In genomic region chr7:24852557-24853232, GRCm38 (mm10) we compare ENCODE assay signal across 11 mouse cellular contexts. TPM values are rescaled to one million over a fixed set of nuclear protein-coding genes. Genes with fewer than 3 reads are reported as not detected.
A peak's percentile ranks its signal among the peaks of the same experiment; 100 is the strongest.
DNase-seq lines count a peak whose midpoint lies in the region; ATAC-seq and TF ChIP-seq lines count a peak whose summit lies in the region.
"Had no signal": no experiment of that assay in that cellular context is flagged by ENCODE, and none has a peak within 500 bp of the region (broad histone marks: within the 10 kb centered on the region; RNA-seq: fewer than 3 reads in every experiment).

No protein-coding gene starts in this region.

- H3K36me3 ChIP-seq in heart, embryonic 10.5 days, result no peaks in the 10 kb centered on the region
- H3K36me3 ChIP-seq in liver, embryonic 14.5 days (replicated peaks; ENCODE audit: control insufficient read depth, insufficient read depth, low read depth), result no peaks in the 10 kb centered on the region

- peak overlapping the region; percentile 15; the same call in 1 of the 2 replicates for H3K4me3 ChIP-seq in heart, embryonic 10.5 days
- no peak overlapping the region for H3K4me3 ChIP-seq in bone marrow, adult 2 months (replicated peaks; ENCODE audit: control insufficient read depth, low read depth, low read length)
- peak overlapping the region; percentile 53 to 57 for H3K4me3 ChIP-seq in liver, embryonic 14.5 days (ENCODE audit: insufficient read depth in 1 of 2, low read depth in 2 of 2, low read length in 2 of 2)

- H3K4me1 ChIP-seq in heart, embryonic 10.5 days, result peaks cover 23% of the 10 kb centered on the region
- H3K4me1 ChIP-seq in bone marrow, adult 2 months (ENCODE audit: control insufficient read depth, insufficient read depth, low read length), result peaks cover 4% of the 10 kb centered on the region
- H3K4me1 ChIP-seq in liver, embryonic 14.5 days (replicated peaks; ENCODE audit: control insufficient read depth in 2 of 2, insufficient read depth in 2 of 2, low read length in 1 of 2), result peaks cover 39 to 49% of the 10 kb centered on the region in 2 experiments

- no peak for TF ChIP-seq CTCF in bone marrow, adult 2 months (IDR thresholded peaks at IDR 0.05; ENCODE audit: control insufficient read depth, insufficient read depth, low read length)
- TF ChIP-seq CTCF in liver, embryonic 14.5 days (IDR thresholded peaks at IDR 0.05; ENCODE audit: low read depth), result no peak

- TF ChIP-seq POLR2A in bone marrow, adult 2 months (IDR thresholded peaks at IDR 0.05; ENCODE audit: borderline replicate concordance, control insufficient read depth, low read depth, low read length), result no peak

- H3K27me3 ChIP-seq in heart, embryonic 10.5 days (ENCODE audit: insufficient read depth, poor library complexity, severe bottlenecking), result no peaks in the 10 kb centered on the region
- H3K27me3 ChIP-seq in liver, embryonic 14.5 days (ENCODE audit: control insufficient read depth, insufficient read depth, low read length), result no peaks in the 10 kb centered on the region

- ATAC-seq in liver, embryonic 14.5 days (ENCODE audit: insufficient read depth), result peak; percentile 93

- peak; percentile 87 for TF ChIP-seq EP300 in liver, embryonic 14.5 days (IDR thresholded peaks at IDR 0.05; ENCODE audit: low read depth)

- no peaks in the 10 kb centered on the region for H3K9me3 ChIP-seq in heart, embryonic 10.5 days
- no peaks in the 10 kb centered on the region for H3K9me3 ChIP-seq in liver, embryonic 14.5 days (ENCODE audit: control insufficient read depth, low read length)

- intact Hi-C loops in heart, postnatal 14 days (cut with DNase I), result no loop called here

- peak overlapping the region; percentile 49 for H3K9ac ChIP-seq in liver, embryonic 14.5 days (replicated peaks)

- H3K27ac ChIP-seq in heart, embryonic 10.5 days, result peak overlapping the region; percentile 81; the same call in 1 of the 2 replicates
- H3K27ac ChIP-seq in bone marrow, adult 2 months (ENCODE audit: control insufficient read depth, insufficient read depth, low read depth, low read length, poor library complexity), result peak overlapping the region; percentile 40
- H3K27ac ChIP-seq in liver, embryonic 14.5 days, result peak overlapping the region; percentile 95

- WGBS in heart, embryonic 10.5 days, result 65% methylated on average over 8 of the region's 8 CpGs
- WGBS in bone marrow, adult 2 months, result 38% methylated on average over 8 of the region's 8 CpGs
- WGBS in liver, embryonic 14.5 days (ENCODE audit: insufficient replicate concordance), result 34% methylated on average over 8 of the region's 8 CpGs

- DNase-seq in heart, embryonic 10.5 days (ENCODE audit: low spot score), result peak; percentile 93
- no peak for DNase-seq in heart, postnatal 14 days
- DNase-seq in 3T3-L1 (ENCODE audit: low read depth, low spot score), result peak; percentile 51
- DNase-seq in liver, embryonic 14.5 days (ENCODE audit: low read depth in 3 of 3, low spot score in 3 of 3), result peak; percentile 91 to 93 (median 92)
- no peak for DNase-seq in right cerebral cortex, postnatal 14 days
- no peak for DNase-seq in urinary bladder, postnatal 14 days (ENCODE audit: low spot score)
- no peak for DNase-seq in layer of hippocampus, adult 18-20 months (ENCODE audit: low spot score in 2 of 2)
- DNase-seq: cerebellum, adult 8-10 months; kidney, postnatal 10 days had no signal

- H3K4me2 ChIP-seq in liver, embryonic 14.5 days (ENCODE audit: low read depth), result peak overlapping the region; percentile 56

RNA-seq across cellular contexts. Expression of gene Gm9844, which starts 9.3 kb away (rescaled TPM):
- polyA plus RNA-seq in heart, embryonic 10.5 days (2016; fragmentation: Nextera tagmentation; extraction: Ambion mirVana), result 10.0 and 15.0 TPM in 2 replicates
- total RNA-seq in heart, postnatal 14 days (2021), result not detected
- polyA plus RNA-seq in bone marrow, adult 2 months (2011; ENCODE audit: insufficient read depth, insufficient read length, low replicate concordance, missing spikeins), result 43.4 TPM in 1 of 2 replicates, not detected in the other
- 0.37 and 1.5 TPM in 2 replicates for polyA plus RNA-seq in liver, embryonic 14.5 days (2012; rRNA removed)
- polyA plus RNA-seq in liver, embryonic 14.5 days (2014; fragmentation: Nextera tagmentation; extraction: Ambion mirVana), result 1.3 and 2.2 TPM in 2 replicates
- total RNA-seq in layer of hippocampus, adult 18-20 months (2021), result under 1 TPM in 1 of 2 experiments, not detected in 1; 0.97 TPM

RNA-seq across cellular contexts. Expression of gene Lypd4, which starts 17.0 kb away (rescaled TPM):
- polyA plus RNA-seq in heart, embryonic 10.5 days (2016; fragmentation: Nextera tagmentation; extraction: Ambion mirVana), result not detected in 2 replicates
- not detected for total RNA-seq in heart, postnatal 14 days (2021)
- polyA plus RNA-seq in bone marrow, adult 2 months (2011; ENCODE audit: insufficient read depth, insufficient read length, low replicate concordance, missing spikeins), result not detected in 2 replicates
- polyA plus RNA-seq in liver, embryonic 14.5 days (2012; rRNA removed), result not detected in 2 replicates
- not detected in 2 replicates for polyA plus RNA-seq in liver, embryonic 14.5 days (2014; fragmentation: Nextera tagmentation; extraction: Ambion mirVana)
- total RNA-seq in layer of hippocampus, adult 18-20 months (2021), result not detected
- polyA plus RNA-seq: limb, embryonic 11.5 days had no signal

RNA-seq across cellular contexts. Expression of gene Dmrtc2, which starts 17.2 kb away (rescaled TPM):
- polyA plus RNA-seq in heart, embryonic 10.5 days (2016; fragmentation: Nextera tagmentation; extraction: Ambion mirVana), result not detected in 2 replicates
- total RNA-seq in heart, postnatal 14 days (2021), result not detected
- not detected in 2 replicates for polyA plus RNA-seq in bone marrow, adult 2 months (2011; ENCODE audit: insufficient read depth, insufficient read length, low replicate concordance, missing spikeins)
- polyA plus RNA-seq in liver, embryonic 14.5 days (2012; rRNA removed), result not detected in 2 replicates
- polyA plus RNA-seq in liver, embryonic 14.5 days (2014; fragmentation: Nextera tagmentation; extraction: Ambion mirVana), result not detected in 2 replicates
- total RNA-seq in layer of hippocampus, adult 18-20 months (2021), result not detected
- polyA plus RNA-seq: limb, embryonic 11.5 days had no signal

RNA-seq across cellular contexts. Expression of gene Rps19, which starts 31.5 kb away (rescaled TPM):
- polyA plus RNA-seq in heart, embryonic 10.5 days (2016; fragmentation: Nextera tagmentation; extraction: Ambion mirVana), result 1,532 and 1,854 TPM in 2 replicates
- total RNA-seq in heart, postnatal 14 days (2021), result 100 to 1,000 TPM; 529 to 548 TPM
- 866 and 1,228 TPM in 2 replicates for polyA plus RNA-seq in bone marrow, adult 2 months (2011; ENCODE audit: insufficient read depth, insufficient read length, low replicate concordance, missing spikeins)
- polyA plus RNA-seq in liver, embryonic 14.5 days (2012; rRNA removed), result 418 and 615 TPM in 2 replicates
- 1,649 and 1,654 TPM in 2 replicates for polyA plus RNA-seq in liver, embryonic 14.5 days (2014; fragmentation: Nextera tagmentation; extraction: Ambion mirVana)
- 100 to 1,000 TPM; 556 to 616 TPM for total RNA-seq in layer of hippocampus, adult 18-20 months (2021)

RNA-seq across cellular contexts. Expression of gene Cd79a, which starts 44.5 kb away (rescaled TPM):
- 0.26 and 0.40 TPM in 2 replicates for polyA plus RNA-seq in heart, embryonic 10.5 days (2016; fragmentation: Nextera tagmentation; extraction: Ambion mirVana)
- total RNA-seq in heart, postnatal 14 days (2021), result 1 to 10 TPM; 1.3 to 1.5 TPM
- polyA plus RNA-seq in bone marrow, adult 2 months (2011; ENCODE audit: insufficient read depth, insufficient read length, low replicate concordance, missing spikeins), result 82.1 and 126 TPM in 2 replicates
- 0.81 and 1.0 TPM in 2 replicates for polyA plus RNA-seq in liver, embryonic 14.5 days (2012; rRNA removed)
- polyA plus RNA-seq in liver, embryonic 14.5 days (2014; fragmentation: Nextera tagmentation; extraction: Ambion mirVana), result 1.4 and 2.0 TPM in 2 replicates
- total RNA-seq in layer of hippocampus, adult 18-20 months (2021), result under 1 TPM in 1 of 2 experiments, not detected in 1; 0.22 TPM

Comparison
In these comparisons a context has a peak if more than half of its experiments do, and no peak if none do; other contexts are left out.
1. DNase-seq: peak in heart, embryonic 10.5 days (single experiment), 3T3-L1 (single experiment) and liver, embryonic 14.5 days (3 of 3); none in heart, postnatal 14 days (0 of 2), right cerebral cortex, postnatal 14 days (single experiment), urinary bladder, postnatal 14 days (single experiment) and layer of hippocampus, adult 18-20 months (0 of 2).
2. H3K27ac ChIP-seq: peak in every context shown above with its lines; median percentile 95 in liver, embryonic 14.5 days; 81 in heart, embryonic 10.5 days; 40 in bone marrow, adult 2 months.